Mouse (Mus musculus) liver, embryonic 13.5 days (tissue): ENCODE data around the gene Ptchd1. TPM values are rescaled to one million over a fixed set of nuclear protein-coding genes. Genes with fewer than 3 reads are reported as not detected.
A peak's percentile ranks its signal among the peaks of the same experiment; 100 is the strongest.

Source experiments
- ATAC-seq: fragments of 200-750 bp; cut with Nextera tagmentation; 2 replicates; pipeline ENCODE4 v1.8.0; 2017; ENCODE audit warnings: low read depth, mild to moderate bottlenecking, moderate number of reproducible peaks, moderate library complexity
- DNase-seq: peaks from one replicate; pipeline ENCODE4 v3.0.0; 2022
- H3K27ac ChIP-seq: fragments of 300-500 bp; sonication (generic); 2 replicates; pipeline ENCODE4 v1.5.1; 2015; ENCODE audit warnings: moderate library complexity, mild to moderate bottlenecking, inconsistent platforms
- H3K27me3 ChIP-seq: fragments of 300-500 bp; sonication (generic); 2 replicates; pipeline ENCODE4 v1.6.1; 2015; ENCODE audit warnings: mild to moderate bottlenecking, inconsistent platforms
- H3K36me3 ChIP-seq: fragments of 300-500 bp; sonication (generic); 2 replicates; pipeline ENCODE4 v1.6.1; 2015; ENCODE audit warnings: mild to moderate bottlenecking, inconsistent platforms
- H3K4me1 ChIP-seq: fragments of 300-500 bp; sonication (generic); replicated peaks from 2 replicates; pipeline ENCODE4 v1.6.1; 2015; ENCODE audit warnings: inconsistent platforms
- H3K4me2 ChIP-seq: fragments of 300-500 bp; sonication (generic); 2 replicates; pipeline ENCODE4 v1.6.1; 2015; ENCODE audit warnings: inconsistent platforms, mild to moderate bottlenecking, moderate library complexity
- H3K4me3 ChIP-seq: fragments of 300-500 bp; sonication (generic); replicated peaks from 2 replicates; pipeline ENCODE4 v1.5.1; 2015; ENCODE audit warnings: mild to moderate bottlenecking, inconsistent platforms
- H3K9ac ChIP-seq: fragments of 300-500 bp; sonication (generic); 2 replicates; pipeline ENCODE4 v1.6.1; 2015; ENCODE audit warnings: mild to moderate bottlenecking, inconsistent platforms
- H3K9me3 ChIP-seq: fragments of 300-500 bp; sonication (generic); replicated peaks from 2 replicates; pipeline ENCODE4 v1.6.1; 2016; ENCODE audit warnings: inconsistent platforms
- WGBS: fragments of 180-500 bp; shearing (Covaris S2); methylation state at CpG from one replicate; pipeline ENCODE4 v1.1.7; 2015; ENCODE audit not compliant: insufficient replicate concordance; 5-methylcytosine and 5-hydroxymethylcytosine counted together
- polyA plus RNA-seq: library from polyadenylated mRNA; unstranded; fragments of >200 nt; fragmentation: Nextera tagmentation; extraction: Ambion mirVana; gene quantifications from 2 replicates; pipeline ENCODE4 v1.2.1, GENCODE M21; 2015

Gene Ptchd1
- polyA plus RNA-seq, result 0.10 TPM in 2 replicates

GRCm38 (mm10) chrX:155623701-155624281 lies at the start of gene Ptchd1:
Gene Ptchd1, minus strand, starts transcription at chrX:155623814.
- Histone ChIP-seq H3K9me3 (no peaks in the 10 kb centered on the region), H3K27ac (no peak within 1 kb of the TSS), H3K4me1 (no peaks in the 10 kb centered on the region), H3K27me3 (peaks cover 47% of the 10 kb centered on the region), H3K4me3 (peak within 1 kb of the TSS; percentile 38), H3K36me3 (no peaks in the 10 kb centered on the region), H3K9ac (no peak within 1 kb of the TSS), H3K4me2 (peak within 1 kb of the TSS; percentile 52)
- WGBS, result 13% methylated on average over 23 of the region's 34 CpGs
- DNase-seq, result no peak
- no peak for ATAC-seq

DNA sequence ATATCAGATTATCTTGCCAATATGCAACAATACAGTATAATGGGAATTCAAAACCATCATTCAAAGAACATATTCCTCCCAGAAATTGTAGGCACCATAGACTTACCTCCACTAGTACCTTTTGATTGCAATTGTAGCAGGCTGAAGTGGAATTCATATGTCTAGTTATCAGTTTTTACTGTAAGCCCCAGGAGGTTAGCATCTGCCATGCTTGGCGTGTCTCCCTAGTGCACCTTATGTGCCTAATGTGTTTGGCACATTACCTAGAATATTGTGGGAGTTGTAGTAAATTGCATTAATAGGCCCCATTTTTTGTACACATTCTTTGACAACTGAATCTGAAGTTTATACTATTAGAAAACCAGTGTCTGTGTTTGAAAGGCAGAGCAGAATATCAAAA lies 34.4 kb upstream of the Ptchd1 start:
- Histone ChIP-seq H3K4me1 (no peaks in the 10 kb centered on the region), H3K27me3 (no peaks in the 10 kb centered on the region), H3K4me3 (no peak overlapping the region), H3K4me2 (no peak overlapping the region), H3K27ac (no peak overlapping the region), H3K36me3 (no peaks in the 10 kb centered on the region), H3K9ac (no peak overlapping the region), H3K9me3 (no peaks in the 10 kb centered on the region)
- DNase-seq (no peak), ATAC-seq (no peak)
- WGBS, result 53% methylated on average over 1 of the region's 1 CpGs

GRCm38 (mm10) chrX:155645975-155646374 lies 22.4 kb upstream of the Ptchd1 start:
- Histone ChIP-seq H3K27me3 (no peaks in the 10 kb centered on the region), H3K9me3 (no peaks in the 10 kb centered on the region), H3K4me1 (no peaks in the 10 kb centered on the region), H3K4me3 (no peak overlapping the region), H3K27ac (no peak overlapping the region), H3K9ac (no peak overlapping the region), H3K36me3 (no peaks in the 10 kb centered on the region), H3K4me2 (no peak overlapping the region)
- DNase-seq (no peak), ATAC-seq (no peak)
- WGBS, result 52% methylated on average over 3 of the region's 3 CpGs

DNA sequence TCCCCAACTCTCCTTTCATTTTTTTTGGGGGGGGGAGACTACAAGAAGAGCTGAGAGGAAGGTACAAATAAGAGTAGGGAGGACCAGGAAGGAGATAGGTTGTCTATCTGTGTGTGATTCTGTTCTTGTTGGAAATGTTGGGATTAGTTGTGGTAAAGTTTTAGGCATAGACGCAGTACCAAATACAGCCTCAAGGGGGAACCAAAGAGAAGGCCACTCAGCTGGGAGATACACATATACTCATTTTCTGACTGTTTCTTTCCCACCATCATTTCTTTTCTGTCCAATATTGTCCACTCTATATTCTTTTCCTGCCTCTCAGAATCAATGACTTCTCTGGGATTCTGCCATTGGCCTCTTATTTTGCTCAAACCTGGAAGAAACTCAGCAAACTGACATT lies 20.4 kb upstream of the Ptchd1 start:
- Histone ChIP-seq H3K9ac (no peak overlapping the region), H3K4me3 (no peak overlapping the region), H3K4me2 (no peak overlapping the region), H3K36me3 (no peaks in the 10 kb centered on the region), H3K27ac (no peak overlapping the region), H3K9me3 (no peaks in the 10 kb centered on the region), H3K4me1 (no peaks in the 10 kb centered on the region), H3K27me3 (no peaks in the 10 kb centered on the region)
- no peak for DNase-seq
- 6% methylated on average over 1 of the region's 1 CpGs for WGBS
- no peak for ATAC-seq

DNA sequence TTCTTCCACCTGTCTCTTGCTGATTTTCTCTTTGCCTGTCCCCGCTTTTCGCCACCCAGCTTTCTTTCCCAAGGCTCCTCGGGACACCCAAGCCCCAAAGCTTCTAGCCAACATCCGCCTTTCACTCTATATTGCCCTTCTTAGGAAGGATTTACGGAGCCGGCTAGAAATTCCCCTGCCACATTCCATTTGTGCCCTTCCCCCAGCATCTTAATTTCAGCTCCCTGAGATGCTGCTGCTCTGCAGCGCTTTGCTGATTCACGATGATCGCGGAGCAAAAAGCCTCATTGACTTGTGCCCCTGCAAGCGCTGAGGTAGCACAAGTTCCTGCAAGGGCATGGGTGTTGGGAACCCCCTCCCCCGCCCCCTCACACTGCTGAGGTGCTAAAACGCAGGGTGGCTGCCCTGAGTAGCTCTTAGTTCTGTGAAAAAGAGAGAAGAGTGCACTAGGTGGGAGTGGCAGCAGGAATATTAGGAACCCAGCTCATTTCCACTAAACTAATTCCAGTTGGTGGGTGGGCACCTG lies 2.1 kb upstream of the Ptchd1 start:
- ATAC-seq (no peak), DNase-seq (no peak)
- H3K27me3 ChIP-seq, result peaks cover 47% of the 10 kb centered on the region
- H3K36me3 ChIP-seq, result no peaks in the 10 kb centered on the region
- H3K4me2 ChIP-seq, result no peak overlapping the region
- no peak overlapping the region for H3K27ac ChIP-seq
- H3K4me3 ChIP-seq, result no peak overlapping the region
- no peaks in the 10 kb centered on the region for H3K4me1 ChIP-seq
- no peak overlapping the region for H3K9ac ChIP-seq
- no peaks in the 10 kb centered on the region for H3K9me3 ChIP-seq
- 9% methylated on average over 13 of the region's 13 CpGs for WGBS

GRCm38 (mm10) chrX:155624895-155625294 lies 1.3 kb upstream of the Ptchd1 start:
- Histone ChIP-seq H3K27ac (no peak overlapping the region), H3K9me3 (no peaks in the 10 kb centered on the region), H3K4me1 (no peaks in the 10 kb centered on the region), H3K4me2 (no peak overlapping the region), H3K9ac (no peak overlapping the region), H3K4me3 (no peak overlapping the region), H3K27me3 (peaks cover 47% of the 10 kb centered on the region), H3K36me3 (no peaks in the 10 kb centered on the region)
- WGBS, result 21% methylated on average over 15 of the region's 15 CpGs
- ATAC-seq (no peak), DNase-seq (no peak)

- Histone ChIP-seq H3K4me2 (peak within 1 kb of the TSS; percentile 52), H3K27ac (no peak within 1 kb of the TSS), H3K4me3 (peak within 1 kb of the TSS; percentile 38), H3K4me1 (no peaks in the 10 kb centered on the region), H3K36me3 (no peaks in the 10 kb centered on the region), H3K9me3 (no peaks in the 10 kb centered on the region), H3K27me3 (peaks cover 47% of the 10 kb centered on the region), H3K9ac (no peak within 1 kb of the TSS)
- ATAC-seq (no peak), DNase-seq (no peak)
- WGBS, result 19% methylated on average over 19 of the region's 19 CpGs
Observed at GRCm38 (mm10) chrX:155624341-155624841, 777 bp upstream of the Ptchd1 start, which contains the start of gene Gm15155. Gene Gm15155, plus strand, starts transcription at chrX:155624741.

- Histone ChIP-seq H3K4me1 (no peaks in the 10 kb centered on the region), H3K27me3 (peaks cover 47% of the 10 kb centered on the region), H3K36me3 (no peaks in the 10 kb centered on the region), H3K4me3 (peak overlapping the region; percentile 38), H3K27ac (no peak overlapping the region), H3K4me2 (peak overlapping the region; percentile 52), H3K9ac (no peak overlapping the region), H3K9me3 (no peaks in the 10 kb centered on the region)
- 8% methylated on average over 37 of the region's 69 CpGs for WGBS
- ATAC-seq (no peak), DNase-seq (no peak)
Observed at GRCm38 (mm10) chrX:155622961-155623599, 534 bp downstream of the Ptchd1 start.

DNA sequence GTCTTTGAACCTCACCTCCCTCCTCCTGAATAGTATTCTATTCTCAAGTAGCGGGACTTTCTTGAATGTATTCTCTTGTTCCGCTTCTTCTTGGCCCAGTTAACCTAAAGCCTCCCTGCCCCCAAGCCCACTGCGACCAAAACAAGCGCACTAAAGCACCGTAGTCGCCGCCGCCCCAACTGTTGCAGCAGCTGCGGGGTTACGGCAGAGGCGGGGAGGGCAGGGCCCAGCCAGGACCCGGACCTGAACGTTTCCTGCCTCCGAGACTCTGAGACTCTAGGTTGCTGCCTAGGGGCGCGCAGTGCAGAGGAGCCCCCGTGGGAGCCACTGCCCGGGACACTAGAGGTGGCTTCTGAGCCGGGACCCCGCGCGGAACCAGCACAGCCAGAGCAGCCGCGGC lies 1.1 kb downstream of the Ptchd1 start:
- DNase-seq, result no peak
- no peak overlapping the region for H3K27ac ChIP-seq
- H3K9me3 ChIP-seq, result no peaks in the 10 kb centered on the region
- peaks cover 47% of the 10 kb centered on the region for H3K27me3 ChIP-seq
- peak overlapping the region; percentile 52 for H3K4me2 ChIP-seq
- WGBS, result 21% methylated on average over 23 of the region's 24 CpGs
- H3K4me3 ChIP-seq, result peak overlapping the region; percentile 38
- ATAC-seq, result no peak
- no peaks in the 10 kb centered on the region for H3K36me3 ChIP-seq
- H3K4me1 ChIP-seq, result no peaks in the 10 kb centered on the region
- H3K9ac ChIP-seq, result no peak overlapping the region

GRCm38 (mm10) chrX:155601196-155601595 lies 22.4 kb downstream of the Ptchd1 start:
- 52% methylated on average over 2 of the region's 2 CpGs for WGBS
- H3K4me2 ChIP-seq, result no peak overlapping the region
- H3K27ac ChIP-seq, result no peak overlapping the region
- DNase-seq, result no peak
- no peaks in the 10 kb centered on the region for H3K36me3 ChIP-seq
- no peaks in the 10 kb centered on the region for H3K27me3 ChIP-seq
- H3K4me3 ChIP-seq, result no peak overlapping the region
- no peak for ATAC-seq
- H3K4me1 ChIP-seq, result no peaks in the 10 kb centered on the region
- H3K9me3 ChIP-seq, result no peaks in the 10 kb centered on the region
- H3K9ac ChIP-seq, result no peak overlapping the region

DNA sequence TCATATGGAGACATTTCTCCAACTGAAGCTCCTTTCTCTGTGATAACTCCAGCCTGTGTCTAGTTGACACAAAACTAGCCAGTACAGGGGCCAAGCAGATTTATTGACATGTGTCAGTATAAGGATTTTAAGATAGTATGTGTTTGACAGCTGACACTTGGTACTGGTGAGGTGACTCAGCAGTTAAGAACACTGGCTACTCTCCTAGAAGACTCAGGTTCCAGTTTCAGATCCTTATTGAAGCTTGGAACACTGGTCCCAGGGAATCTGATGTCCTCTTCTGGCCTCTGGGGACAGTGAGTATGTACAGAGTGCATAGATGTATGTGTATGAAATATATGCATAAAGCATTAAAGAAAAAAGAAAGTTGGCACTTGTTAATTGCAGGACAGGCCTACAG lies 27.2 kb downstream of the Ptchd1 start:
- Histone ChIP-seq H3K4me3 (no peak overlapping the region), H3K27ac (no peak overlapping the region), H3K4me2 (no peak overlapping the region), H3K4me1 (no peaks in the 10 kb centered on the region), H3K9ac (no peak overlapping the region), H3K27me3 (no peaks in the 10 kb centered on the region), H3K36me3 (no peaks in the 10 kb centered on the region), H3K9me3 (no peaks in the 10 kb centered on the region)
- DNase-seq (no peak), ATAC-seq (no peak)

DNA sequence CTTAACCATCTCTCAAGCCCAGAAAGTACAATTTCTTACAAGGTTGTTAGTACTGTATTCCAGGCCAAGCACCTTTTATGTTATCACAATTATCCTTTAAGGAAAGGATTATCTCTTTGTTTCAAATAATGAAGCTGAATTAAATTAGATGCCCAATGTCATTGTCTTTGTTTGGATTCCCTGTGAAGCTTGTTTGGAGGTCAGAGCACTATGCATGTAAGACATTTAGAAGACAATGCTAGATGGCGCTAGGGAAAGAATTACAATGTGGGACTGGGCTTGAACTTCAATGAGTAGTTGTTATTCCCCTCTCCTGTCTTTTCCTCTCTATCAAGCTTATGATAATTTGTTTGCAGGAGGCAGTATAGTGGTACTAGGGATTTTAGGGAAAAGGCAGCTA lies 28.9 kb downstream of the Ptchd1 start:
- Histone ChIP-seq H3K4me2 (no peak overlapping the region), H3K9ac (no peak overlapping the region), H3K4me3 (no peak overlapping the region), H3K27me3 (no peaks in the 10 kb centered on the region), H3K9me3 (no peaks in the 10 kb centered on the region), H3K27ac (no peak overlapping the region), H3K4me1 (no peaks in the 10 kb centered on the region), H3K36me3 (no peaks in the 10 kb centered on the region)
- ATAC-seq (no peak), DNase-seq (no peak)
- WGBS, result 53% methylated on average over 1 of the region's 1 CpGs
